Mouse (Mus musculus) embryonic fibroblast, embryonic 13.5 days (primary cell): Measurements from ENCODE around the gene Lrrc4b.

Experiments
- CTCF ChIP-seq: IDR thresholded peaks from 2 replicates; pipeline ENCODE4 v1.5.1; 2011; ENCODE audit warnings: mild to moderate bottlenecking, control low read depth, low read length, moderate library complexity, borderline replicate concordance; ENCODE audit not compliant: insufficient read depth
- POLR2A ChIP-seq: IDR thresholded peaks from 2 replicates; pipeline ENCODE4 v1.6.1; 2011; ENCODE audit warnings: low read depth, mild to moderate bottlenecking, control low read depth, low read length, moderate library complexity

- no peak for TF ChIP-seq CTCF
- TF ChIP-seq POLR2A: no peak
Observed at GRCm38 (mm10) chr7:44486927-44487575, 58.2 kb downstream of the Lrrc4b start.
